Mouse (Mus musculus) ZHBTc4 (cell line): ENCODE data around the gene Elmo1.

Experiments used
- DNase-seq: peaks from one replicate; pipeline ENCODE4 v3.0.0-alpha.2; 2011; ENCODE audit warnings: low read depth, low spot score

Elmo1 gene

DNA sequence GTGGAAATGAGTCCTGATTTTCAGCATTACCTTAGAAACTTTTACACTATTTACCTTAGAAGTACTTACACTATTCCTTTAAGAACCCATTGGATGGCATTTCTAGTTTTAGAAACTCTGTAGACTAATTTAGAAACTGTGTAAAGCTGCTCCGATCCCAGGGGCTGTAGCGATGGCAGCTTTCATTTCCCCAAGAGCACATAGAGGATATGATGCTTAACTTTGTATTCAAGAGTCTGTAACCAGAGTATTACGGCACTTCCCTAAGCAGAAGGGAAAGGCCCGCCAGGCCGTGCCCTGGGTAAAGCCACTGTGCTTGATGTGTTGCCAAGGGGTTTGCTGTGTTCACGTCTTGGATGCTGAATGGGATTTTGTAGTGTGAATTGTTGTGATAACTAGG is 222.9 kb downstream of the Elmo1 start:
- no peak for DNase-seq

DNA sequence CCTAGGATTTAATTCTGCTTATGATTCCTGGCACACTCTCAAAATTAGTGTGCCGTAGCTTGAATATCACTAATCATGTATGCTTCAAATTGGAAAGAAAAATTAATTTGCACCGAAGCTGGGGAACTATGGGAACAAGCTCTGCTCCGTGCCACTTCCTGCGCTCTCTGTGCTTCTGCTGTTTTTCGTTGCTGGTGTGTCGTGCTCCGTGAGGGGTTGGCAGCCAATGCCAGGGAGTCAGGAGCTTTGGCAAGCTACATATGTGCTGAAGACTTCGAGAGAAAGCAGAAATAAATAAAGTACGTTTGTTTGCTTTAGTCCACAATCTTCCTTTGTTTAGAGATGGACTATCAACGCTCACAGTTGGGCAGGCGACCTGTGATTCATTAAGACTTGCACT is 225.7 kb downstream of the Elmo1 start:
- no peak for DNase-seq

DNA sequence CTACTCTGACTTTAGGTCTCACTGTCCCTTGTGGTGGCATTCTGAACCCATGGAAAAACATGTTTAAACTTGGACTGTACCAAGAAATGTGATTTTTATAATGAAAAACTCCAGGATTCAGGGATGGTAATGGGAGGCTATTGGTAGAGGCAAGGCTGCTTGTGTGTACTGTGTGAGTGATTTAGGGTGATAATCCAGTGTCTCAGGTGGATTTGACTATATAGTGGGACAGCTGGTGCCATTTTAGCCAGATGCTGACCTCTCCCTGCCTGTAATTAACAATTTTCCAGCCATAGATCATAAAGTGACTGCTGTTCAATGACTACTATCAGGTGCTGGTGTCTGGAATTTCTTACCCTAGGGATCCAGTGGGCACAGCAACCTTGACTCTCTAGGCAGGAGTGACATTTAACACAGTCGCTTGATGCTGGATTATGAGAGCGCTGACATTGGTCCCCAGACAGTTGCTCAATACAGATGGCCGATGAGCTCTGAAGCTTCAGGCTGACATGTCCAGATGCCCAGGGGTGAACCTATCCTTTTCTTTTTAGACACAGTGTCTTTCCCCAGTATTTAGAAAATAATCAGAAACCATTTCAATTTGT is 228.3 kb downstream of the Elmo1 start:
- no peak for DNase-seq

DNA sequence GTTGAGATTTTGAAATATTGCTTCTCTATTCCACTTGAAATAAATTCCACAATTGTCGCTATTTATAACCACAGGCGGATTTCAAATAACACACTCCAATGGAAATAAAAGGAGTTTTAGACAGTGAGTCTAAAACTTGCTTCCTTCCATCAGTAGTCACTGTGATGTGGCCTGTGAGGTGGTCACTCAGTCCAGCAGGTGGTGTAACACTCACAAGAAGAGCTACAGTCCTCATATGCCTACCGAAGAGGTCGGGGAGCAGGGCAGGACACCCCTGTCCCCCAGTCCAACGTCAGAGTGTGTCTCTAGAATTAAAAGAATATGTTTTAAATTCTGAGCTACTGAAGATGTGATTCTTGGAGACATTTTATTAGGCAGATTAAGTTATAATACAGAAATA is 229.8 kb downstream of the Elmo1 start:
- no peak for DNase-seq

DNA sequence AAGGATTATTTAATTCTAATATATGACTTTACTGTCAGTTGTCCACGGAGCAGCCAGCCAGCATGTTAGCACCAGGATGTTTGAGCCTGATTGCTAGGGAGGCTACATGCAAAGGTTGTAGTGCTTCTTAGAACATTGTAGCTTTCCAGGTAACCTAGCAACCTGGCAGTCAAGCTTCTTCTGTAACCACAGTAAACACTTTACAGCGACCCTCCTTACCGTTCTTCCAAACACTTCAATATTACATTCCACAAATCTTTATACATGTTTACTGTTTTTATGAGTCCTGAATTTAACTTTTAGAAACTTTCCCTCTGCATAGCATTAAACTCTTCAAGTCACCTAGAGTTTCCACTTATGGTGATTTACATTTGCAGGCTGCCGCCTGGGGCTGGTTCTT is 233.1 kb downstream of the Elmo1 start:
- DNase-seq, result no peak

- no peak for DNase-seq
Measured at GRCm38 (mm10) chr13:20327064-20327463, 236.7 kb downstream of the Elmo1 start.

DNA sequence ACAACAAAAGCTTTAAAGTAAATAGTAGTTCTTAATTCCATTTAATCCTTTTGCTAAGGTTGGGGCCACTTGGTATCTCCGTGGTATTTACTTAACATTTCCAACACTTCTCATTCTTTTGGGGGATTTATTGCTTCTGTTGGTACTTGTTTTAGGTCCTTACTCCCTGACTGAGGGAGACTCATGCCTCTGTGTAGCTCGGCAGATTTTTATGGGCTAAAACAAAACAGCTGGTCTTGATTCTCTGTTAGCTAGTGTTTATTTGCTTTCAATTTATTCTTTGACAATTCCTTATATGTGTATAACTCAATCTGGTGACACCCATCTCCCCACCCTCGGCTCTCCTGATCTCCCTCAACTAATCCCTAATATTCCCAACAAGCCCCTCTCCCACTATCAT is 237.6 kb downstream of the Elmo1 start:
- DNase-seq, result no peak

DNA sequence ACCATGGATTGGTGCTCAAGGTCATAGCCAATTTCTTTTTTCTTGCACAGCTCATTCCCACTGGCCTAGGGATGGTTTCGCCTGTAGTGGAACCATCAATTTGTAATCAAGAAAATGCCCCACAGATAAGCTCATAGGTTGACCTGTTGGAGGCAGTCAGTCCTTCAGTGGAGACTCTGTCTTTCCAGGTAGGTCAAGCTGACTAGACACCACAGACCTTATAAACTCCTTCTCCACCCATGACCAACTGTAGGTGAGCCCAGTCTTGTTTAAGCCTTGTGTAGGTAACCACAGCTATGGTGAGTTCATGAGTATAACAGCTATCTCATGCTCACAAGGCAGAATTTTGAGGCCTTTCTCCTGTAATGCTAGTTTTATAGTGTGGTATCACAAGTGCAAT is 238.3 kb downstream of the Elmo1 start:
- DNase-seq, result no peak

DNA sequence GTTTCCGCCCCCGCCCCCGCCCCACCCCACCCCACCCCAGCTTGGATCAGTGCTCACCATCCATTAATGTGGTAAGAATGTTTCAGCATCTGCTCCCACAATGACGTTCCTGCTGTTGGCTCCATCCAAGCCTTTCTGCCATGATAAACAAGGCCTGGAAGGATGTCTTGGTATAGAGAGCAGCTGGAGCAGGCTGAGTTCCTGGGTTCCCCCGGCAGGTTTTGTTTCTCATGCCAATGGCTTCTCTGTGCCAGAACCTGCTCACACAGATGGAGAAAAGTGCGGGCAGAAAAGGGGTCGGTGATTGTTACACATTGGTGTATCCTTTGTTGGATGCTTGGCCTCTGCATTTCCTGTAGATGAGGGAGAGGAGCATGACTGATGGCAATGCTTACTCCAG is 240.6 kb downstream of the Elmo1 start:
- no peak for DNase-seq

GRCm38 (mm10) chr13:20335051-20335888 is 244.9 kb downstream of the Elmo1 start:
- no peak for DNase-seq

DNA sequence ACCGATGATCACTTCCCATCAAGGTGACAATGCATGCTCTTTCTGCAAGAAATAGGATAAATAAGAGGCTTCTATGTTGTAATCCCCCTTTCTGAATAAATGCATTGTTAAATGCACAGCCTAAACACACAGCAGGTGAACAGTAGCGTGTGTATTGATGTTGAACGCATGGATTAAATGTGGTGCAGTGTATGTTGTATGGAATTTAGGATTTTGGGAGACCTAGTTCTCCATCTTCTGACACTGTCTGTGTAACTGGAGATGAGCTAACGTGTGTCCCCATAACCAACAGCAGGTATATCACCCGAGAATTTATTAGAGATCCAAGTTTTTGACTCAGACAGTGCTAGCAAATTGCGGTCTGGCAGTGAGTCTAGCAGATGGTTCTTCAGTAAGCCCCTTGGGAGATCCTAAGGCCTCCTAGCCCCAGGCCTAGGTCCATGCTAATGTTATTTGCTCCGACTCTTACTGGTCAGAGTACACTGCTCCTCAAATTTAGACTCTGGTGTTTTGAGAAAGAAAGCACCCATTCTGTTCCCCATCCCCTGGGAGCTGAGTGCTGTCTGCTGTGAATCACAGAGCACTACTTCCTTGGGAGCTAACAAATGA is 245.6 kb downstream of the Elmo1 start:
- DNase-seq, result no peak

- DNase-seq, result no peak
Measured at GRCm38 (mm10) chr13:20342881-20343280, 252.5 kb downstream of the Elmo1 start.

DNA sequence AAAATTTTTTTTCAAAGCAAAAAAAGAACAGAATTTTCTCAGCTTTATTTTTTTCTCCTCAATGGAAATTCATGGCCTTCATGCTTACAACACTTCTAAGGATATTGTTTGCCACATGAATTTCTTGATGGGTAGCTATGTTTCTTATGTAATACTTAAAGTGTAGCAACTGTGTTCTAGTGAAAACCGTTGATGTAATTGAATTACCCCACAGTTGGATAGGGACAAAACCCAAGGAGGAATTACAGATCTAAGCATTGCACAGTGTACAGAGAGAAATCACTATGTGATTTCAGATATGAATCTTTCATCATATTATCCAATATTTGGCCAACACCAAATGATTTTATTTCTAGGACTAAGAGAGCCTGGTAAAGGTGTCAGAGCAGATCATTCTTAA is 259.4 kb downstream of the Elmo1 start:
- DNase-seq, result no peak

GRCm38 (mm10) chr13:20352631-20353030 is 262.2 kb downstream of the Elmo1 start:
- DNase-seq, result no peak

DNA sequence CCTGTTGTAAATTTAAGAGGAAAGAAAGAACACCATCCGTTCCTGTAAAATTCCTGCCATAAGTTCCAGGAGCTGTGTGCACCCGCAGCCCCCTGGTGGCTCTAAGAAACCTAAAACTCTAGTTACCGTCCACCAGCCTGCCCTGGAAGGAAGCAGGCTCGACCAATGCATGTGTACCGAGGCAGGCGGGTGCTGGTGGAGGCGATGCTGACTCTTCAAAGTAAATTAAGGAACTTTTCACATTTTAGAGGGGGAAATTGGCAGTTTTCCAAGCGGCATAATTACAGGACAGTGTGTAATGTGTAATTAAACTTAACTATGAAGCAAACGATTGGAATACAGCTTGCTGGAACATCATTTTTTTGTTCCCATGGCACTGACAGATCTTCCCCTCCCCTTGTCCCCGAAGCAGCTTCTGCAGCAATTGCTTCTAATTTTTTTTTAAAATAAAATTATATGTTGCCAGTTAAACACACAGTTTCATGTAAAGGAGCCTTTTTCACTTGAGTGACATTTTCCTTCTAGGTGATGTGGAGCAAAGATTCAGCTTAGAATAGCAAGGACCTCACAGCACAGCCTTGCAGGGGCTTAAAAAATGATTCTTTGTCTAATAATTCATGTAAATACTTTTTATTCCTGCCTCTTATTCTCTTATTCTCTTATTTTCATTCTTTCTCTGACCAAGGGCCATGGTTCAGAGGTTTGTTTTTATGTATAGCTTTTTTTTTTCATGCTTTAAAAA is 263.6 kb downstream of the Elmo1 start:
- peak; percentile 56 for DNase-seq

DNA sequence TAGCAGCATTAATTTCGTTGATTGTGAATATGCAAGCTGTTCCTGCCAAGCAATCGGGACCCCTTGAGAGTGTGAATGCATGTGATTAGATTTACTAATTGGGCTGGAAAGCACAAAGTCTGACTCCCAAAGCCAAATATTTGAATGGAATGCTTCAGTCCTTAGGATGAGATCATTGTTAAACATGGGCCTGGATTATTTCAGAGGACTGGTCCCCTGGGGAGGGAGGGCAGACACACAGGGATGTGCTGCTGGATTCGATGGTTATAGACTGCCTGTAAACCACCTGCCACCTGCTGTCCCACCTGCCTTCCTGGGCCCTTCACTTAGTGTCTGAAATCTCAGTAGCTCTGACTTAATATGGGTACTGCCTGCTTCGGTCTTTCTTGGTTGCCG is 264.2 kb downstream of the Elmo1 start:
- DNase-seq, result peak; percentile 17

- DNase-seq, result no peak
Measured at GRCm38 (mm10) chr13:20362541-20362940, 272.1 kb downstream of the Elmo1 start.

GRCm38 (mm10) chr13:20365828-20366593 is 275.6 kb downstream of the Elmo1 start:
- no peak for DNase-seq

- no peak for DNase-seq
Measured at GRCm38 (mm10) chr13:20370036-20370802, 279.8 kb downstream of the Elmo1 start.

DNA sequence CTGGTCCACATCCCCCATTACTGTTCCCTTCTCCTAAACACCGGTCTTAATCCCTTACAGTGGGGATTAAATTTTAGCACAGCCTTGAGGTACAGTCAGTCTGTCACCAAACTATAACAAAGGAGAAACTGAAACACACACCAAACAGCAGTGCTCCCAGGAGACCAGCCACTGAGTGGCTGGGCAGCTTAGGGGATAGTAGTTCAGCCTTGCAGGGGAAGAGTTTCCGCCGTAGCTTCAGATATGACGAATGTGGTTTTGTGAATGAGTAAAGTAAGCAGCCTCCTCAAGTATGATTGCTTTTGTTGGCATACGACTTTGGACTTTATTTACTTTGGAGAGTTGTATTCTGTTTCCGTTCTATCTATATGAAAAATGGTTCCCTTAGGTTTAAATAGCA is 281.1 kb downstream of the Elmo1 start:
- no peak for DNase-seq

DNA sequence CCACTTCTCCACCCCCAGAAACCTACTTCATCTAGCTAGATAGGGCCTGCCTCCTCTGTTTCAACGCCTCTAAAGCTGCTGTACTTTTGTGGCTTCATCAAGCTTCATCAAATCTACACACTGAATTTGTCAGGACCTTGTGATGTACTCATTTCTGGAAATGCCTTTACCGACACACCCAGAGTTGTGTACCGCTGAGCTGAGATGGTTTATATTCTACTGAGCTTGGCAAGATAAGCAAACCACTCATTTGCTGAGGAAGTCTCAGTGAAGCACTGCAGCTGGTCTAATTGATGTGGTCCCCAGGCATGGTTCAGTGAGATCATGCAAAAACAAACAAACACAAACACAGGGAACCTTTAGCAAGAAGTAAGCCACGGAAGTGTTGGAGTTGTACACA is 281.9 kb downstream of the Elmo1 start:
- no peak for DNase-seq
